Mouse (Mus musculus): ENCODE results near the gene Cdc25b.

DNA sequence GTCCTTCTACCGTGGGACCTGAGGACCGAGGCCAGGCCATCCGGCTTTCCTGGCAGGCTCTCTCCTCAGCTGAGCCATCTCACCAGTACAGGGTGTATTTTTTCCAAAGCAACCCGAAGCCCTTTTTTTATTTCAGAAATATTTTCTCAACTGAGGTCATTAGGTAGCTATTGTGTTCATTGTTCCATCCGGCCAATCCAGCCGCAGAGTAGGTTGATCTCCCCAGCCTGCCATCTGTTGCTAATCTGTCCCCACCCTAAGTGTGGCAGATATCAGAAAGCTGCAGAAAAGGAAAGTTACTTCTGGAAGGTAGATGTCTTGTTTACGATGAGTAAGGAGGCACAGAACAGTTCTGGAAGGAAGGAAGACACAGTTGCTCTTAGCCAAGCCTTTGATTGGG is 27.0 kb downstream of the Cdc25b start:
- TF ChIP-seq CTCF (IDR thresholded peaks at IDR 0.05; ENCODE audit: low read depth) (no peak), EP300 (IDR thresholded peaks at IDR 0.05; ENCODE audit: low read depth) (peak; percentile 98)
